Mouse (Mus musculus): ENCODE measurements around the gene Anxa5.

Gene Anxa5

DNA sequence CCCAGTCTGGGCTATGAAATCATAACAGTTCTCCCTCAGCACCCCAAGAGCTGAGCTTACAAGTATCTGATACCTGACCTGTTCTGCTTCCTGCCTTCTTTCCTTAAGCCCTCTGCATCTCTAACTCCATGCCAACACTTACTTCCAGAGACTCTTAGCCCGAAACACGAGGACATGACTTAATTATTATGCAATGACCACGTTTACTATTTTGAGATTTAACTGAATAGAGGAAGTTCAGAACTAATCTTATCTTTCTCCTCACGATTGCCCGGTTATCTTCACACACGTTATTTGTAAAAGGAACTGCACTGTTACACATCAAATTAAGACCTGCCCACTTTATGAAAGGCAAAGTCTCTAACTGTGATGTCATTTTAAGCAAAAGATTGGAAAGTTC, 28.8 kb downstream of the Anxa5 start:
- DNase-seq (ENCODE audit: low spot score) = no peak

DNA sequence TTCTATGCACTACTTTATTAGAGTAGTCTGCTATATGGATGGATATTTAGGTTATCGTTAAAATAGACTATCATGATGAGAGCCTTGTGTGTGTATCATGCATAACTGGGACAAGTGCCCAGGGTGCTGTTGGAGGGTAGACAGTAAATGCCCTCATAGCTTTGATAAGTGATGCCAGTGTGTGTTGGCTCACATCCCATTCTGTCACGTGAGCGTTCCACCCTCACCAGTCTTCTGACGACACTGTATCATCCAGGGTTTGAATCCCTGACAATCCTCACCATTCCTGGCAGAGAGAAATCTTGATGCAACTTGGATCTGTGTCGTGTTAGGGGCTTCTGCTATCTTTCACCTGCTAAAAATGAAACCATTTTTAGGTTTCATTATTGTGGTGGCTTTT, 29.2 kb downstream of the Anxa5 start:
- no peak for DNase-seq (ENCODE audit: low spot score)

DNA sequence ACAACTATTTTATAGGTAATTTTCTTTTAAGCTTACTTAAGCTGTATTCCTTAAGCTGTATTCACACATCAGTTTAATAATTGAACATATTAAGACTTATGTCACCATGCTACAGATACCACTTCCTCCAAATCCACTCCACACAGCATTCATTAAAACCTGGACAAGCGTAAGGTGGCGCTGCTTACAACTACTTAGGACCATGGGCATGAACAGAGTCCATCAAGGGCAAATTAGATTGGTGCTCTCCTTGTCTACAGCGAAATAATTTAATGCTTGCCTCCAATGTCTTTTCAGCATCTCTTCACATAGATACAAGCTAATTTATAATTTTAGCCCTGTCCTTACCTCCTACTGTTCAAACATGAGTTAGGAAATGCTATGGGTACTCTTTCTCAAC, 29.7 kb downstream of the Anxa5 start:
- DNase-seq (ENCODE audit: low spot score) = no peak

DNA sequence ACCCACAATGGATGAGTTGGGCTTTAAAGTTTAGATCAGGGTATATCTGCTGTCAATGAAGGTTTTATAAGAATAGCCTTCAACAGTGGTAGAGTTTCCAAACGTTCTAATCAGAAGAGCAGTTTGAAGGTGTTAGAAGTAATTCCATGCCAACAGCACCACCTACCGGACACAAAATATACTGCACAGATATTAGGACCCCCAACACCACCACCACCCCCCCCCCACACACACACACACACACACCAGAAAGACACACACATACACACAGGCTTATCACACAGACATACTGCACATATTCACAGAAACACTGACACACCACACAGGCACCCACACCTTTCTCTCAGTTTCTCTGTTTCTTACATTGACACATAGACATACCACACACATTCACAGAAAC, 33.3 kb downstream of the Anxa5 start:
- DNase-seq (ENCODE audit: low spot score) = peak; percentile 40

DNA sequence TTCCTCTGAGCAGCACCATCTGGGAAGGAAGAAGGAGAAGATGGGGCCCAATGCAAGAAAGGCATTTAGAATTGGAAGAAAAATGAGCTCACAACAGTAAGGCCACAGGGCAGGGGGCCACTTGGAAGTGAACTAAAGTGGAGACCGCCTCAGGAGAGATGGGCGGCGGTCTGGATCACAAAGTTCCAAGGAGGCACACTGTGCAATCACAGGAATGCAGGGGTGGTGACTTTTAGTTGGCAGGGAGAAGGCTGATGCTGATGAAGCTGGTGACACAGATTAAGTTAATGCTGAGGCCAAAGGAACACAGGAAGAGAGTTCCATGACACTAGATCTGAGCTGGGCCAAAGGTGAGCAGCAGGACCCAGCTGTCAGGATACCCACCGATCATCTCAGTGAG, 35.4 kb downstream of the Anxa5 start:
- DNase-seq (ENCODE audit: low spot score) = no peak

DNA sequence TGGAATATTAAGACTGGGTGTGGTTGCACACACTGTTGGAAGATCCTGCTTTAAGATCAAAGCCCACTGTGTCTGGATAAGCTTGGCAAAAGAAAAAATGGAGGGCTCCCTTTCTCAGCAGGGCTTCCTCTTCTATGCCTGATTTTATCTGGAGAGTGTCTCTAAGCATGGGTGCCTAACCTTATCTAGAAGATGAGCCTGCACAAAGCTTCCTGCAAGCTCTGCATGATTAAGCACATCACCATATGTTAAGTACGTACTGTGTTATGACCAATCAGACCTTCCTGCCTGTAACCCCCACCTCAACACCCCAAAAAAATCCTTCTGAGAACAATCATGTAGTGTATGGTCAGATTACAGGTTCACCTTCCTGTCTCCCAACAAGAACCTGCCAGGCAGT, 45.3 kb downstream of the Anxa5 start:
- no peak for DNase-seq (ENCODE audit: low spot score)

DNA sequence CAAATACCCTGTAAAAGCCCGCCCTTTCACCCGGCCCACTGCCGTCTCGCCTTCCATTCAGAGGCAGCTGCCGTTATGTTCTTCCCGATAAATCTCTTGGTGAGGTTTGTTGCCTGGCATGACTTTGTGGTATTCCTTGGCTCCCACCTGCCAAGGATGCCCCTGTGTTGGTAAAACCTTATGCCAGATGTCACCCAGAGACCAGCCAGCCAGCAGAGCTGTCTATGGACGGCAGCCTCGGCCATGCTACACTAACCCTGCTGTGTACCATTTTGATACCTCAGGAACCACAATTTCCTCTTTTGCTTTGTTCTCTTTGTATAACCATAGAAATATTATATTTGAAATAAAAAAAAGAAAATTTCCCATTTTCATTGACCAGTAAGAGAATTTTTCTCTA, 48.3 kb downstream of the Anxa5 start:
- DNase-seq (ENCODE audit: low spot score) = no peak

DNA sequence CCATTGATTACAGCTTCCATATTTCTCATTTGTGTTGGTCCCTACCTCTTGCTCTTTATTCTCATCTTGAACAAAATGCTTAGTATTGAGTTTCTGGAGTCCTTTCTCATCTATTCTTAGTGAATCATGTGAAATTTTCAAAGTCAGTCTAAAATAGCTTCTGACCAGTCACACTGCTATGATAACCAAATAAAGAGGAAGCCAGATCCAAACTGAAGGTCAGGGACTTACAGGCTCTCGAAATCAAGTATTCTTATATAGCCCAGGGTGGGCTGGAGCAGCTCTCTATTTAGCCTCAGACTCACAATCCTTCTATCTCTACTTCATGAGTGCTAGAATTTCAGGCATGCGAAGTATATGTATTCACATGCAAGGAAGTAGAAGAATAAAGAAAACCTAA, 66.2 kb downstream of the Anxa5 start:
- no peak for DNase-seq (ENCODE audit: low spot score)

DNA sequence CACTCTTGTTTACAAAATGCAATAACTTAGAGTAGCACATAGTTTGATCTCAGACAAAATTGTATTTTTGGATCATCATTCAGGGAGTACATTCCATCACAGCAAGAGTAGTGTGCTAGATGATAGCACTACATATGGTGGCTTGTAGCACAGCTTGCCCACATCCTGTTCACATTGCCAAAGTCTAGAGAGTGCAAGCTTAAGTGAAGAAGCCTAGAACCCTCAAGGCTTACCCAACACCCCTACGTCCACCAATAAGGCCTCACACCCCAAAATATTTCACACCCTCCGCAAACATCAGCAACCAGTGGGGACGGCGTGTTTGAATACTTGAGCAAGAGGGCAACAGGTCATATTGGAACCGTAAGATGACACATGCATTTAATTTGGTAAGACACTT, 68.7 kb downstream of the Anxa5 start:
- DNase-seq (ENCODE audit: low spot score) = no peak

DNA sequence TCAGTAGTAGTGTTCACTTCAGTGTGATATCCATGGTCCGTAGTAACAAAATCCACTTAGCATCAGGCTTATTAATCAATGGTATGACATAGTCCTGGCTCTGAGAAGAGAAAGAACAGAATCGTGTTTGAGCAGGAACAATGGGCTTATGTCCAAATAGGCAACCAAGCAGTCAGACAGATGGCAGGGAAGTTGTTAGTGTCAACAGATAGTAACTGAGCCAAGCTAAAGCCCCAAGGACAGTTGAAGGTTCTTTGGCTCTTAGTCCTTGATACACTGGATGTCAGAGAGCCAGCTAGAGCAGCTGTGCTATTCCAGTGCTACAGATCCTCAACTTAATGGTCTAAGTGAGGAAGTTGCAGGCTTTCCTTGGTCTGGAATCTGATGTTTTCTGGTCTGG, 69.4 kb downstream of the Anxa5 start:
- DNase-seq (ENCODE audit: low spot score) = no peak

DNA sequence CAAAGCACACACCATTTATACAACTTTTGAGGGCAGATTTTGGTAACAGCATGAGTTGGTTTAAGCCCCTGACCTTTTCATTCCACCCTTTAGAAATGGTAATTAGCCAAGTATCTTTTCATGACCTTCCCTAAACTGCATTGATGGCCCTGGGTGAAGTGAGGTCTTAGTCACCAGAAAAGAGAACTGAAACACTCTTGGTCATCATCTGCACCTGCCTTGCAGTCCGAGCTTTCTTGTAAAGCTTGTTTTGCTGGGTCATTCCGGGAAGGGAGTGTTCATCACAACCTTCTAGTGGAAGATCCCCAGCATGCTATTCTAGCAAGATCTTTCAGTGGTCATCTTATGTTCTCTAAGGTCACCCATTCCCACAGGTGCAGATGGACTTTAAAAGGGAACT, 73.8 kb downstream of the Anxa5 start:
- DNase-seq (ENCODE audit: low spot score) = no peak

DNA sequence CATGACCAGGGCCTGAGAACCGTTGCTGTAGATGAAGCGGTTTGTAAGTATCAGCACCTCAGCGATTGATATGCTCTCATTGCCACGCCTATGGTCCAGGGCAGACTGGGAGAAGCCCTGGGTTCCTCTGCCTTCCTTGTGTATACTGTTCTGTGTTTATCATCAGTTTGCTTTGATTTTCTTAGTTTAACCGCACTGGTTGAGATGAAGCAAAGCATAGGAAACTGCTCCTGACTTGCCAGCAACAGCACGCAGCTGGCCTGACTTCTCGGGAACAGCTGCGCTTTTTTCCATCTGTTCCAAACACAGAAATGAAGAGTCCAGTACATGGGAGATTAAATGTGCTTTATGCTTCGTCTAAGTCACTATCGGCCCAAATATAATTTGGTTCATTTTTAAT, 75.0 kb downstream of the Anxa5 start:
- DNase-seq (ENCODE audit: low spot score) = no peak
